Mouse (Mus musculus) 3134 (cell line): ENCODE results near the gene Car7.
A peak's percentile ranks its signal among the peaks of the same experiment; 100 is the strongest.
"Not testable (repeated sequence)": the region's sequence is repeated elsewhere in the genome, so short reads cannot be mapped to it uniquely, and the experiment has no call there.

Experiments
- DNase-seq: peaks from one replicate; pipeline ENCODE4 v3.0.0-alpha.2; 2011; ENCODE audit warnings: low spot score; ENCODE audit not compliant: insufficient read length; ENCODE audit errors: extremely low read depth

Gene Car7

DNA sequence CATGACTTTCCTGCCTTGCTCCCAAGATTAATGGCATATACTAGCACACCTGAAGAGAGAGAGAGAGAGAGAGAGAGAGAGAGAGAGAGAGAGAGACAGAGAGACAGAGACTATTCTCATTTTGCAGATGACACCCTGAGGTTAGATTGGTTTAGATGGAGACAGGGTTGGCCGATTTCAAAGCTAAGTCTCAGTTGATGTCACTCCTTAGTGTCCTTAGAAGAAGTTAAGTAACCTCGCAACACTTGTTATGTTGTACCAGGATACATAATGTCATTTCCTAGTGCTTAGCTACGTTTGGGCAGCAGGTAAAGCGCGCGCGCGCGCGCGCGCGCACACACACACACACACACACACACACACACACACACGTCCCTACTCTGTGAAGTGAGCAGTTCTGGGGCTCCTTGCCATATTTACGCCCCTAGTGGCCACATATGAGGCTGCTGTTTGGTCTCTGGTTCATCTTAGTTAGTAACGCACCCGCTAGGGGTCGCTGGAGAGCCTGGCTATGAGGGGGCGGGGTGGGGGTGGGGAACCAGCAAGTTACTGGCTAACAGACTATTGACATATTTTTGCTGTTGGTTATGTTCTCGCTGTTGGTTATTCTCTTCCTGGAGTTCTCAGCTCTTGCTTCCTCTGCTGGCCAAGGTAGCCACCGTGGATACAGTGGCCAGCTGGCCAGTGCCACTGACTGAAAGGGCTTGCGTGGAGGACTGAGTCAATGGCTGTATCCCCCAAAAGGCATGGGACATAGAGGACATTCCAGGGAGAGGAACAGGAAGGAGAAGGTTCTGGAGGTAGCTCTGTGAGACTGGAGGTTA is 30.4 kb downstream of the Car7 start:
- peak; percentile 77 for DNase-seq

DNA sequence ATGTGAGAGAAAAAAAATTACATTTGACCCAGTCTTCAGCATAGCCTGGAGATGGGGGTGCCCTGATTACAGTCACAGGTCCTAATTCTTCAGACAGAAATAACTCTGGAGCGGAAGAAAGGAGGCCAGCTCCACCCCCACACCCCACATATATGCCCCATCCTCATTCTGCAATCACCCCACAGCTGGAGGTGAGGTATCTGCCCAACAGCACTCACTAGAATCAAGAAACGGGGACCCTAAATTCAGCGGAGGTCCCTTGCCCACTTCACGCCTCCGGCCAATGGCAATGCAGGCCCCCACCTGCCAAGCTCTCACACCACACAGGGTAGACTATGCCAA is 30.9 kb downstream of the Car7 start:
- DNase-seq: no peak

DNA sequence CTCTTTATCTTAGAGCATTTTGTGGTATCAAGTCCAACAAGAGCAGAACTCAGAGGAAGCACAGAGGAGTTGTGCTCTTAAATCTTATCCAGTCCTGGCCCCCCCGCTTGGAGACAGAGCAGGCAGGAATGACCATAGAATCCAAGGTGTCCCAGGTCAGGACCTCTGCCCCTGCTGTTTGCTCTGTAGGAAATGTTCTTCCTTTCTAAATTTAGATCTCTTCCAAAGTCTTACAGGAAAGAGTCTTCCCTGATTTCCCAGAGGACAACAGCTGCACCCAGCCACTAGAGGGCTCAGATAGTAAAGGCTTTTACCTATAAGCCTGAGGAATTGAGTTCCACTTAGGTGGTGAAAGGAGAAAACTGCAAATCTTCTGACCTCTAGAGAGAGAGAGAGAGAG is 35.1 kb downstream of the Car7 start:
- DNase-seq: no peak

DNA sequence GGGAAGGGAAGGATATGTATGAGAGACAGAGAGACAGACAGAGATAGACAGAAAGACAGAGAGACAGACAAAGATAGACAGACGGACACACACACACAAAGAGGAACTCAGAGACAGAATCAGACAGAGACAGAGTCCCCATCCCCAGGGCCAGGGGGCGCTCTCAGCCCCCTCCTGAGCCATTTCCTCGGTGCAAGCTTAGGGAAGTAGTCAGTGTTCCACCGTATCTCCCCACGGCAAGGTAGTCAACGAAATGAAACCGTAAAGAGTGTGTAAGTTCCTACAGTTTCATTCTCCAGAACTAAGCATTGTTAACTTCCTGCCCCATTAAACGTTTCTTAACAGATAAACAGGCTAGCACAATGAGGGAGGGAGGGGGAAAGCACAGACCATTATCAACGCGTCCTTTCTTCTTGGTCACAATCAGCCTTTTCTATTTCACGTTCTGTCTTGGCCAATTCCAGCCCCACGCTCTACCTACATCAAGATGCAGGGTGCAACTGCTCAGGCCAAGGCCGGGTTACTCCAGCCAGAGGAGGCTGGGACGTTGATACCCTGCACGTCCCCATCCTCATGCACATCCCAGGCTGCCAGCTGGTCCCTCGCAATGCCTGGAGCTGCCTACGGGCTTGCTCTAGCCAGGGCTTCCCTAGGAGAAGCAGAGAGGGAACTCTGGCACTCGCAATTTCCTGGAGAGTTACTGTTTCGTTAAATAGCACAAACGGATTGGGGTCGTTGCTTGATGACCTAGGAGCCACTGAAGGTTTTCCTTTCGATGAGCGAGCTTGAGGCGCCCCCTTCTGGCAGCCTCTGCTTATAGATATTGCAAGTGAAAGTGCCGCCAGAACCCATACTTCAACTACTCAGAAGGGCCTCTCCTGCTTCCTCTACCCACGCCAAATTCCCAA is 36.2 kb downstream of the Car7 start:
- peak; percentile 39 for DNase-seq

DNA sequence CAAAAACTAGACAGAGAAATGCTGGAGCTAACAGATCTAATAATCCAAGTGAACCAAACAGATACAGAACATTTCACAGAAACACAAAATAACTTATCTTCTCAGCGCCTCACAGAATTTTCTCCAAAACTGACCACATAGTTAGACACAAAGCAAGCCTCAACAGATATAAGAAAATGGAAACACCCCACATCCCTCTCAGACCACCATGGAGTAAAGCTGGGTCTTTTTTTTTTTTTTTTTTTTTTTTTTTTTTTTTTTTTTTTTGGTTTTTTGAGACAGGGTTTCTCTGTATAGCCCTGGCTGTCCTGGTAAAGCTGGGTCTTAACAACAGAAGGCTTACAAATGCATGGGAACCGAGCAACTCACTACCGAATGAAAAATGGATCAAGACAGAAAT is 42.3 kb downstream of the Car7 start:
- no peak for DNase-seq

DNA sequence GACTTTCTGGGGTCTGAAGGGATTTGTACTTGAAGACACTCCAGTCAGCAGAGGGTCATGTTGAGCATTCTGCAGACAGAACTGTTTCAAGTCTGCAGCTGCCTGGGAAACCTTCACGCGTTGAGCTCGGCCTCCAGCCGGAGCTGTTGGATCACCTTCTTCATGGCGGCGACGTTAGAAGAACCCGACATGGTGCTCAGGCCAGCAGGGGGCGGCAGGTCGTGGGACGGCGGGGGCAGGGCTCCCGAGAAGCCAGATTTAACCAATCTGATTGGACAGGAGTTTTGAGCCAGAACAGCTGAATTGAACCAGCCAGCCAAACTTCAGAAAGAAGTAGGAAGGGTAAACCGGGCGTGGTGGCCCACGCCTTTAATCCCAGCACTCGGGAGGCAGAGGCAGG is 43.1 kb downstream of the Car7 start:
- not testable (repeated sequence) for DNase-seq

DNA sequence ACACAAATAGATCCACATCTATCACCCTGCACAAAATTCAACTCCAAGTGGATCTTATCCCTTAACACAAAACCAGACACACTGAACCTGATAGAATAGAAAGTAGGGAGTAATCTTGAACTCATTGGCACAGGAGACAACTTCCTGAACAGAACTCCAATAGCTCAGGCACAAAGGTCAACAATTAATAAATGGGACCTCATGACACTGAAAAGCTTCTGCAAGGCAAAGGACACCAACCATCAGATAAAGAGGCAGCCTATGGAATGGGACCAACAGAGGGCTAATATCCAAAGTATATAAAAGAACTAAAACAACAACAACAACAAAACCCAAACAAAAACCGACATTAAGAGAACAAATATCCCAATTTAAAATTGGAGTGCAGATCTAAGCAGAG is 50.0 kb downstream of the Car7 start:
- DNase-seq: no peak

DNA sequence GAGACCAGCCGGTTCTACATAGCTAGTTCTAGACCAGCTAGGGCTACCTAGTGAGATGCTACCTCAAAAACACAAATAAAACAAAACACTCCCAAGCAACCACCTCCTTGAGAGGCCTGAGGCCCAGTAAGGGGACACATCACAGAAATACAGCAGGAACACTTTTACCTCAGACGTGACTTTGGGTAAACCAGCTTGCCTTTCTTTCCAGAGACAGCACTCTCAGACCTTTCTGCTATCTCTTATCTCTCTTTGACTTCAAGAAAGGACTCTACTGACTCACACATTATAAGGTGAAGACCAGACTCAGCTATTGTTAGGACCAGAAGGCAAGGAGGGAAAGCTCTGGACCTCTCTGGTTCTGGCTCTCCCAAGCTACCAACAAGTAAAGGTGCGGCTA is 55.8 kb downstream of the Car7 start:
- DNase-seq: no peak

DNA sequence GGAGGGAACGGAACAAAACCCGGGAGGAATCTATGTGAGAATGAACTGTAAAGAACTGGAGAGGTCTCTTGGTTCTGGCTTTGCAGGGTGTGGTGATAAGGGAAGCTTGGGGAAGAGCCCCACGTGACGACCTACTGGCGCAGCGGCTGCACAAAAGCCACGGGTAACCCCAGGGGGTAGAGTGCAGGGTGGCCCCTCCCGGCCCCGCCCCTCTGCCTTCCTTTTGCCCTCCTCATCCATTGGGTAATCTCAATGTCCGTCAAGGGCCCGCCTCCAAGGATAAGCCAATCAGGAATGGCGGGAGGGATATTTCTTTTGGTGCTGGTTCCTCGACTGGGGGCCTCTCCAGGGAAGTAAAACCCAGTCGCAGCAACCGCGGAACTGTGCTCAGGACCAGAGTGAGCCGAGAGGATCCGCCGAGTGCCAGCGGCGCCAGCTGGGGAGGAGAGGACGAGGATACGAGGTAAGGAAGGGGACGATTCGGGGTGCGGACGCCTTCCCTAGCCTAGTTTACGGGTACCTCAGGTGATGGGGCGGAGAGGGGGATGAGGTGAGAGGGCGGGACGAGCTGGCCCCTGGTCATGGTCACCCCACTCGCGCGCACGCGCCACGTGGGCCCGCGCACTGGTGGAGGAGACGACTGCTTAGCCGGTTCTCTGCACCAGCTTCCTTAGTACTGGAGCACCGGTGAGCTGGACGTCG is 56.8 kb downstream of the Car7 start, which contains the start of gene Pdp2:
Gene Pdp2, plus strand, starts transcription at position 319 of the 702 bp plus-strand sequence.
- DNase-seq: peak; percentile 90

DNA sequence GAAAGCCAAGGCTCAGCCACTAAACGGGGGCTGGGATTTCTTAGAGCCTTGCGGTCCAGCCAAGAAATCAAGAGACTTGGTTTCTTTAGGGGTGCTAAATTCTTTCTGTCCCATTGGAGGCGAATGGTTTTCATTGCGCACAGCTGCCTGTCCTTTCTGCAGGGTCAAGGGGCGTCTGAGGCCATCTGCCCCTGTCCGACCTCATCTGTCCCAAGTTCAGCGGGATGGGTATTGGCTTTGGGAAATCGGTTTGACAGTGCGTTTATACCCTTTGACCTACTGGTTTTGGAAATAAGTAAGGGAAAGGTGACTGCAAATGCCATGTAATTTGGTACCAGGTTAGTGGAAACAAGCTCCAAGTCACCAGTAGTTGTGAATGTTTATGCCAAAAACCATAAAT is 57.4 kb downstream of the Car7 start:
- no peak for DNase-seq

DNA sequence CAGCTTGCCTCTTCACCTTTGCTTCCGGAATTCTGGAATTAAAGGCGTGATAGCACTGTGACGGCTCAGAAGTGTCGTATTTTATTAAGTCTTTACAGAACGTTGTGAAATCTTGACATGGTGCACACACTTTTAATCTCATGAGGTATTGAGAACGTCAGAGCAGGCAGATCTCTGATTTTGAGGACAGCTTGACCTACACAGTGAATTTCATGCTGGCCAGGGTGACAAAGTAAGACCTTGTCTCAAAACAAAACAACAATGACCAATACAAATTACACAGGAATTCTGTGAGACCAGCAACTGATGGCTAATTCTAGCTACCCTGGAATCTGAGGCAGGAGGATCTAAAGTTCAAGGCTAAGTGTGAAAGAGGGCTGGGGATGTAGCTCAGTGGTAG is 58.1 kb downstream of the Car7 start:
- no peak for DNase-seq

DNA sequence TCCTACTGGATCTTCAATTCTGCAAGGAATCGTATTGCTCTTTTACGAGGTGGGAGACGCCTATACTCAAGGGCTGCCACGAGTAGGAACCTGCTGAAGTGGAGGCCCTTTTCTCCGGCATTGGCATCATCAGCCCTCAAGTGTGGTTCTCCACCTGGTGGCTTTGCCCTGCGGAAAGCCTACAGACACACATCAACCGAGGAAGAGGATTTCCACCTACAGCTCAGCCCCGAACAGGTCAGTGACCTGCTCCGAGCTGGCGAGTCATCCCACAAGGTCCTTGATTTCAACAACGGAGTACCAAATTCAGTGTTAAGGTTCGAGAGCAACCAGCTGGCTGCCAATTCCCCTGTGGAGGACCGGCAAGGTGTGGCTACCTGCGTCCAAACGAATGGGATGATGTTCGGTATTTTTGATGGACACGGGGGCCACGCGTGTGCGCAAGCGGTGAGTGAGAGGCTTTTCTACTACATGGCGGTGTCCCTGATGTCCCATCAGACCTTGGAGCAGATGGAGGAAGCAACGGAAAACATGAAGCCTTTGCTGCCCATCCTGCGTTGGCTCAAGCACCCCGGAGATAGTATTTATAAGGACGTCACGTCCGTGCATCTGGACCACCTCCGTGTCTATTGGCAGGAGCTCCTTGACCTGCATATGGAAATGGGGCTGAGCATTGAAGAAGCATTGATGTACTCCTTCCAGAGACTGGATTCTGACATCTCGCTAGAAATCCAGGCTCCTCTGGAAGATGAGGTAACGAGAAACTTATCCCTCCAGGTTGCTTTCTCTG is 59.2 kb downstream of the Car7 start:
- no peak for DNase-seq

DNA sequence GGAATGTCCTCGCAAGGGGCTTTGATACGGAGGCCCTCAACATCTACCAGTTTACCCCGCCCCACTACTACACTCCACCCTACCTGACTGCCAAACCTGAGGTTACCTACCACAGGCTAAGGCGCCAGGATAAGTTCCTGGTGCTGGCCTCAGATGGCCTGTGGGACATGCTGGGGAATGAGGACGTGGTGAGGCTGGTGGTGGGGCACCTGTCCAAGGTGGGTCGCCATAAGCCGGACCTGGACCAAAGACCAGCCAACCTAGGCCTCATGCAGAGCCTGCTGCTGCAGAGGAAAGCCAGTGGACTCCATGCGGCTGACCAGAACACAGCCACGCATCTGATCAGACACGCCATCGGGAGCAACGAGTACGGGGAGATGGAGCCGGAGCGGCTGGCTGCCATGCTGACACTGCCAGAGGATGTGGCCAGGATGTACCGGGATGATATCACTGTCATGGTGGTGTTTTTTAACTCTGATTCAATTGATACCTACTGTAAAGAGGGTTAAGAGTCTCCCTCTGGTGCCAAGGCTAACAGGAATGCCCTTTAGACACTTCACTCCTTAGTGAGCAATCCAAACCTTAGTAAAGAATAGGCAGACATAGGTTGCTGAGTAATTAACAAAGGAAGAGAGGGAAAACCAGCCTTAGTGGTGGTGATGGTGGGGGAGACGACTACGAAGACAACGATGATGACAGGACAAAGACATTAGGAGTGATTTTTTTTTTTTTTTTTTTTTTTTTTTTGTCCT is 60.3 kb downstream of the Car7 start:
- DNase-seq: no peak

DNA sequence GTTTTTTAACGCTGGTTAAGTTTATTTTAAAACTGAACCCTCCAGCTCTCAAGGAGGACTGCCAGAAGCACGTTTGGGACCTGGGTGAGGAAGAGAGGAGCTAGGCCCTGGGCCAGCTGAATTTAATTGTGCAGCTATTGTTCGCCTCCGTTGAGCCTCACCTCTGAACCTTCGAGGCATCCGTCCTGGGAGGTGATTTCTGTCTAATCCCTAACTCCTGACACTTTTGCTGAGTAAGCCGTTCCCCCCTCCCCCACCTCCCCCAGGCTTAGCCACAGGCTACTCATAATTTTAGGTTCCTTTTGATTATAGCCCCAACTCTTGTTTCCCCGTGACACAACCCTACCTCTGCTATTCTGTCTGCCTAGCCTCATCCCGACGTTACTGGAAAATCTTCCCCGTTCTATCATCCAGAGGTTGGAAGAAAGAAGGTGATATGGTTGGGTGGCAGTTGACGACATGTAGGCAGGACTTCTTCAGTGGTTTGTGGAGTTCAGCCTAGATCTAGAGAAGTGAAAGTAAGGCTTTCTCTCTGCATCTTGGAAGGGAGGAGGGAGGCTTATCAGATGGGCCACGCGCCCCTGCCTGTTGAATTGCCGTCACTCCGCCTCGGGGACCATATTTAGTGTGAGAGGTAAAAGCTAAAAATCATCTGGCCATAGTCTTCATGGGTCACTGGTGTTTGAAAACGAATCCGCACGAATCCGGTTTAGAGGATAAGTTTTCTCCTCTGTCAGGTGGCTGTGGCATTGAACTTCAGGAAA is 61.5 kb downstream of the Car7 start:
- DNase-seq: no peak

DNA sequence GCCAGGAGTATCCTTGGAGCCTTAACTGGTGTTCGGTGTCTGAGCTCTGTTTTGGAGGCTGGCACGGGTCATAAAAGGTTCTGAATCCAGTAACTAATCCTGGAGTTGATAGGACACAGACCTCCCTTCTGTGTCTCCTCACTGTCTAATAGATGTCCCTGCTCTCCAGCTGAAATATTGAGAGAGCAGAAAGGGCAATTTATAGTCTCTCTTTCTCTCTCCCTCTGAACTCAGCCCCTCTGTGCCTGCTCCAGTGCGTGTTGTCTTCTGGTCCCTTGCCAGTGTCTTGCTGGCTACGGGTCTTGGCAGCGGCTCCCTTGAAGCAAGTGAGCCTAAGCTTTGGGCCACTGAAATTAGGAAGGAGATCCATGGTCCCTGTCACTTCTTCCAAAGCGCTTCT is 63.2 kb downstream of the Car7 start:
- DNase-seq: no peak

DNA sequence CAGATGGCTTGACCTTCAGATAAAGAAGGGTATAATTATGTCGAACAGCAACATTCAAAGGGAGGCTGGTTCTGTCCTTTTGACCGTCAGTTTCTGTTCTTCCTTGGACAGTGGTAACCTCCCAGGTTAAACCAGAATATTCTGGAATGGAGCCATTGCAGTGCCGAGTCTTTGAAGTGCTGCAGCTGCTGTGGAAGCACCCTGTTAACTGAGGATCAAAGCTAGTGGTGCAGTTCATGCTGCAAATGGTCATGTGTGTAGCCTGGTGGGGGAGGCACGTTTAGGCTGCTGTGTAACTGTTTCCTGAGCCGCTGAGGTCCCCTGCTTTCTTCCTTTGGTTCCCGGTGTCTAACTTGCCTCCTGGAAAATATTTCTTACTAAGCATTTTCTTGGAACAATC is 64.0 kb downstream of the Car7 start:
- DNase-seq: no peak
